Mouse (Mus musculus) heart, embryonic 15.5 days (tissue): ENCODE data around the gene Tom1l2. TPM values are rescaled to one million over a fixed set of nuclear protein-coding genes. Genes with fewer than 3 reads are reported as not detected.

Source experiments
- ATAC-seq: fragments of 200-750 bp; cut with Nextera tagmentation; replicated peaks from 2 replicates; pipeline ENCODE4 v1.8.0; 2017; ENCODE audit warnings: low read depth, moderate TSS enrichment; ENCODE audit not compliant: insufficient number of reproducible peaks, insufficient read depth, low FRiP score
- H3K27ac ChIP-seq: fragments of 300-500 bp; sonication (generic); 2 replicates; pipeline ENCODE4 v1.5.1; 2015; ENCODE audit warnings: mild to moderate bottlenecking, inconsistent platforms
- H3K27me3 ChIP-seq: fragments of 300-500 bp; sonication (generic); 2 replicates; pipeline ENCODE4 v1.6.1; 2015; ENCODE audit warnings: inconsistent platforms
- H3K36me3 ChIP-seq: fragments of 300-500 bp; sonication (generic); 2 replicates; pipeline ENCODE4 v1.6.1; 2015; ENCODE audit warnings: mild to moderate bottlenecking, inconsistent platforms
- H3K4me1 ChIP-seq: fragments of 300-500 bp; sonication (generic); replicated peaks from 2 replicates; pipeline ENCODE4 v1.6.1; 2015; ENCODE audit warnings: inconsistent platforms
- H3K4me2 ChIP-seq: fragments of 300-500 bp; sonication (generic); 2 replicates; pipeline ENCODE4 v1.6.1; 2015; ENCODE audit warnings: inconsistent platforms, mild to moderate bottlenecking, moderate library complexity
- H3K4me3 ChIP-seq: fragments of 300-500 bp; sonication (generic); 2 replicates; pipeline ENCODE4 v1.5.1; 2015; ENCODE audit warnings: mild to moderate bottlenecking, inconsistent platforms
- H3K9ac ChIP-seq: fragments of 300-500 bp; sonication (generic); 2 replicates; pipeline ENCODE4 v1.6.1; 2015; ENCODE audit warnings: mild to moderate bottlenecking, inconsistent platforms
- H3K9me3 ChIP-seq: fragments of 300-500 bp; sonication (generic); replicated peaks from 2 replicates; pipeline ENCODE4 v1.6.1; 2016; ENCODE audit warnings: inconsistent platforms
- WGBS: fragments of 180-500 bp; shearing (Covaris S2); methylation state at CpG from one replicate; pipeline ENCODE4 v1.1.7; 2015; ENCODE audit warnings: mixed read lengths; 5-methylcytosine and 5-hydroxymethylcytosine counted together
- microRNA-seq: library from miRNA; unstranded; fragments of <30 nt; microRNA quantifications from one replicate; pipeline ENCODE4, GENCODE M21; 2016
- polyA plus RNA-seq: library from polyadenylated mRNA; unstranded; fragments of >200 nt; fragmentation: Nextera tagmentation; extraction: Ambion mirVana; gene quantifications from 2 replicates; pipeline ENCODE4 v1.2.1, GENCODE M21; 2015

The Tom1l2 gene
- polyA plus RNA-seq, 1 experiment from 2014 or later: 30.0 TPM

- Histone ChIP-seq H3K27me3 (no peaks in the 10 kb centered on the region), H3K9me3 (no peaks in the 10 kb centered on the region), H3K4me3 (no peak overlapping the region), H3K4me2 (0 out of 2 replicates have a peak overlapping the region, but pooled peaks have one; percentile 9), H3K27ac (peak overlapping the region; percentile 42; the same call in 1 of the 2 replicates), H3K9ac (0 out of 2 replicates have a peak overlapping the region, but pooled peaks have one; percentile 2), H3K36me3 (peaks cover 48% of the 10 kb centered on the region), H3K4me1 (peaks cover 73% of the 10 kb centered on the region)
- ATAC-seq: no peak
- WGBS: 65% methylated on average over 20 of the region's 20 CpGs
Observed at GRCm38 (mm10) chr11:60185396-60186231, 167.1 kb downstream of the Tom1l2 start.

- 36% methylated on average over 22 of the region's 22 CpGs for WGBS
- Histone ChIP-seq H3K4me1 (peaks cover 76% of the 10 kb centered on the region), H3K4me2 (0 out of 2 replicates have a peak overlapping the region, but pooled peaks have one; percentile 9), H3K4me3 (no peak overlapping the region), H3K9ac (no peak overlapping the region), H3K27me3 (no peaks in the 10 kb centered on the region), H3K9me3 (no peaks in the 10 kb centered on the region), H3K27ac (peak overlapping the region; percentile 42), H3K36me3 (peaks cover 39% of the 10 kb centered on the region)
- no peak for ATAC-seq
Observed at GRCm38 (mm10) chr11:60184346-60185325, 168.1 kb downstream of the Tom1l2 start.

GRCm38 (mm10) chr11:60182741-60183140 lies 170.0 kb downstream of the Tom1l2 start:
- Histone ChIP-seq H3K4me1 (peaks cover 87% of the 10 kb centered on the region), H3K9me3 (no peaks in the 10 kb centered on the region), H3K27me3 (no peaks in the 10 kb centered on the region), H3K4me2 (no peak overlapping the region), H3K27ac (peak overlapping the region; percentile 65), H3K36me3 (peaks cover 22% of the 10 kb centered on the region), H3K4me3 (no peak overlapping the region), H3K9ac (no peak overlapping the region)
- WGBS: 57% methylated on average over 2 of the region's 2 CpGs
- no peak for ATAC-seq

DNA sequence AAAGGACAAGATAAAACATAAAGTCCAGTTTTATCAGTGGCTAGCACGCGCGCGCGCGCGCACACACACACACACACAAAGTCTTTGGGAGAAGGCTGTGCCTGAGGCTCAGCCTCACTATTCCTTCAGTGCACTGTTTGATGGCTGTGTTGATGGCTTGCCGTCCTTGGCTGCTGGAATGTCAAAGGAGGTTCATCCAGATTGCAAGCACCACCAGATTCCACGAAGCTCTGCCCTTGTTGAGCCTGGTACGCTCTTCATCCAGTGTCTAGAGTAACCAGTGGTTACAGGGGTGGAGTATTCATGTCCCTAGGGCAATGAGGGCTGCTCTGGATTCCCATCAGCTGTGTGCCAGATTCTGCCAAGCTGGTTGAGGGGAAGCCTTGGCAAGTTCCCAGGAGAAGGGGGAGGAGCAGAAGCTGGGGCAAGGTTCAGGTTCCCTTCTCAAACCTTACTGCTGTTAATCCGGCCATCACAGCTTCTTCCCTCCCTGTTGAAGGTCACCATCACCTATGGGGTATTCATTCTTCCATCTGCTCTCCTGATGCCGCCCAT lies 170.5 kb downstream of the Tom1l2 start:
- peaks cover 93% of the 10 kb centered on the region for H3K4me1 ChIP-seq
- H3K4me2 ChIP-seq: no peak overlapping the region
- WGBS: 65% methylated on average over 12 of the region's 12 CpGs
- H3K9me3 ChIP-seq: no peaks in the 10 kb centered on the region
- peak overlapping the region; percentile 65 for H3K27ac ChIP-seq
- no peak overlapping the region for H3K9ac ChIP-seq
- no peaks in the 10 kb centered on the region for H3K27me3 ChIP-seq
- peak; percentile 27; the same call in 1 of the 2 replicates for ATAC-seq
- H3K36me3 ChIP-seq: peaks cover 17% of the 10 kb centered on the region
- no peak overlapping the region for H3K4me3 ChIP-seq

DNA sequence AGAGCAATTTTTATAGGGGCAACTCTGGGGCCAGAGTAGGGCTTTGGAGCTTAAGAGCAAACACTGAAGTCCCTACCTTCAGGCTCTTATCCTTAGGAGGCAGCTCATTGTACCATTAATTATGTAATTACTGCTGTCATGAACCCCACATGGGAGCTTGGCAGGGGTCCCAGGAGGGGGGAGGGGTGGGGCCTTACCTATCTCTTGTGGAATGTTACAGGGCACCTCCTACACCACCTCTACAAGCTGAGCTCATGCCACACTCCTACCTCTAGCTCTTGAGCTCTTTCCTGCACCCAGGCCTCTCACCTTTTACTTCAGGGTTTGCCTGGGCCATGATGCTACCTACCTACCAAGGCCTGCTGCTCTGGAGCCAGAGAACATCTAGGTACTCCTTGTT lies 174.2 kb downstream of the Tom1l2 start:
- Histone ChIP-seq H3K4me2 (peak overlapping the region; percentile 98; the same call in 1 of the 2 replicates), H3K9me3 (no peaks in the 10 kb centered on the region), H3K4me3 (no peak overlapping the region), H3K27me3 (no peaks in the 10 kb centered on the region), H3K36me3 (no peaks in the 10 kb centered on the region), H3K9ac (0 out of 2 replicates have a peak overlapping the region, but pooled peaks have one; percentile 1), H3K27ac (peak overlapping the region; percentile 99), H3K4me1 (peaks cover 96% of the 10 kb centered on the region)
- ATAC-seq: no peak

GRCm38 (mm10) chr11:60178005-60178404 lies 174.7 kb downstream of the Tom1l2 start:
- H3K9ac ChIP-seq: 0 out of 2 replicates have a peak overlapping the region, but pooled peaks have one; percentile 1
- H3K36me3 ChIP-seq: no peaks in the 10 kb centered on the region
- H3K9me3 ChIP-seq: no peaks in the 10 kb centered on the region
- H3K27me3 ChIP-seq: no peaks in the 10 kb centered on the region
- H3K4me2 ChIP-seq: peak overlapping the region; percentile 98; the same call in 1 of the 2 replicates
- peak overlapping the region; percentile 99 for H3K27ac ChIP-seq
- no peak overlapping the region for H3K4me3 ChIP-seq
- WGBS: 46% methylated on average over 6 of the region's 6 CpGs
- ATAC-seq: no peak
- peaks cover 96% of the 10 kb centered on the region for H3K4me1 ChIP-seq

- Histone ChIP-seq H3K9me3 (no peaks in the 10 kb centered on the region), H3K4me3 (peak overlapping the region; percentile 64), H3K4me2 (peak overlapping the region; percentile 98), H3K27me3 (no peaks in the 10 kb centered on the region), H3K36me3 (no peaks in the 10 kb centered on the region), H3K4me1 (peaks cover 96% of the 10 kb centered on the region), H3K27ac (peak overlapping the region; percentile 99), H3K9ac (peak overlapping the region; percentile 72)
- 3% methylated on average over 42 of the region's 42 CpGs for WGBS
- ATAC-seq: no peak
Observed at GRCm38 (mm10) chr11:60176975-60177657, 175.6 kb downstream of the Tom1l2 start.

Small RNA genes lying within 50 kb of the gene (microRNA-seq; reads per million reads assigned to microRNA genes)
- not detected for gene Gm27711
- gene Mir6921: not detected
- gene Mir6922: not detected

Other genes with a start within 250 kb of the Tom1l2 start
- gene Rai1, start 247.9 kb downstream of the Tom1l2 start, polyA plus RNA-seq: 12.8 and 19.1 TPM in 2 replicates
- 36.5 and 61.1 TPM in 2 replicates for gene Srebf1, start 130.3 kb downstream of the Tom1l2 start, polyA plus RNA-seq
- gene Drc3, start 424 bp upstream of the Tom1l2 start, polyA plus RNA-seq: 2.9 and 3.1 TPM in 2 replicates
- gene Gid4, start 64.2 kb upstream of the Tom1l2 start, polyA plus RNA-seq: 19.0 and 20.0 TPM in 2 replicates
- 46.4 and 55.0 TPM in 2 replicates for gene Atpaf2, start 65.6 kb upstream of the Tom1l2 start, polyA plus RNA-seq
- gene Drg2, start 101.7 kb upstream of the Tom1l2 start, polyA plus RNA-seq: 54.0 and 69.8 TPM in 2 replicates
- gene Myo15, start 116.4 kb upstream of the Tom1l2 start, polyA plus RNA-seq: 0.04 TPM in 1 of 2 replicates, not detected in the other
- gene Alkbh5, start 183.5 kb upstream of the Tom1l2 start, polyA plus RNA-seq: 36.8 and 39.1 TPM in 2 replicates